Mouse (Mus musculus): ENCODE data around the gene Ap1ar. TPM values are rescaled to one million over a fixed set of nuclear protein-coding genes. Genes with fewer than 3 reads are reported as not detected.

The Ap1ar gene
- total RNA-seq, 2 experiments from 2014 or later, result 15.3 to 16.4 TPM

GRCm38 (mm10) chr3:127843941-127844327 lies 6.6 kb upstream of the Ap1ar start:
- no peak for DNase-seq
- intact Hi-C loops (cut with DNase I; ENCODE audit: low total_unique reads), result no loop called here

GRCm38 (mm10) chr3:127843324-127843940 lies 6.1 kb upstream of the Ap1ar start:
- DNase-seq, result no peak
- intact Hi-C loops (cut with DNase I; ENCODE audit: low total_unique reads), result no loop called here

- no peak for DNase-seq
- intact Hi-C loops (cut with DNase I; ENCODE audit: low total_unique reads), result no loop called here
Observed at GRCm38 (mm10) chr3:127841926-127842325, 4.6 kb upstream of the Ap1ar start.

GRCm38 (mm10) chr3:127837972-127838644 lies 785 bp upstream of the Ap1ar start:
- intact Hi-C loops (cut with DNase I; ENCODE audit: low total_unique reads), result no loop called here
- DNase-seq, result no peak

- no peak for DNase-seq
- intact Hi-C loops (cut with DNase I; ENCODE audit: low total_unique reads), result no loop called here
Observed at GRCm38 (mm10) chr3:127836798-127837153, 547 bp downstream of the Ap1ar start.

- DNase-seq, result no peak
- intact Hi-C loops (cut with DNase I; ENCODE audit: low total_unique reads), result no loop called here
Observed at GRCm38 (mm10) chr3:127835594-127835993, 1.7 kb downstream of the Ap1ar start.

GRCm38 (mm10) chr3:127834040-127834439 lies 3.3 kb downstream of the Ap1ar start:
- DNase-seq, result no peak
- intact Hi-C loops (cut with DNase I; ENCODE audit: low total_unique reads), result no loop called here

- intact Hi-C loops (cut with DNase I; ENCODE audit: low total_unique reads), result no loop called here
- DNase-seq, result no peak
Observed at GRCm38 (mm10) chr3:127831079-127831478, 6.2 kb downstream of the Ap1ar start.

- intact Hi-C loops (cut with DNase I; ENCODE audit: low total_unique reads), result no loop called here
- DNase-seq, result no peak
Observed at GRCm38 (mm10) chr3:127830183-127830582, 7.1 kb downstream of the Ap1ar start.

GRCm38 (mm10) chr3:127827123-127827522 lies 10.2 kb downstream of the Ap1ar start:
- DNase-seq, result no peak
- intact Hi-C loops (cut with DNase I; ENCODE audit: low total_unique reads), result no loop called here

GRCm38 (mm10) chr3:127826503-127826902 lies 10.8 kb downstream of the Ap1ar start:
- DNase-seq, result no peak
- intact Hi-C loops (cut with DNase I; ENCODE audit: low total_unique reads), result no loop called here

GRCm38 (mm10) chr3:127823886-127824863 lies 13.1 kb downstream of the Ap1ar start:
- DNase-seq, result no peak
- intact Hi-C loops (cut with DNase I; ENCODE audit: low total_unique reads), result no loop called here

- intact Hi-C loops (cut with DNase I; ENCODE audit: low total_unique reads), result no loop called here
- DNase-seq, result no peak
Observed at GRCm38 (mm10) chr3:127821209-127821608, 16.1 kb downstream of the Ap1ar start.

GRCm38 (mm10) chr3:127820400-127820799 lies 16.9 kb downstream of the Ap1ar start:
- intact Hi-C loops (cut with DNase I; ENCODE audit: low total_unique reads), result no loop called here
- no peak for DNase-seq

GRCm38 (mm10) chr3:127818694-127819663 lies 18.3 kb downstream of the Ap1ar start:
- intact Hi-C loops (cut with DNase I; ENCODE audit: low total_unique reads), result no loop called here
- DNase-seq, result no peak

GRCm38 (mm10) chr3:127817120-127817683 lies 20.1 kb downstream of the Ap1ar start:
- peak; percentile 11 for DNase-seq
- intact Hi-C loops (cut with DNase I; ENCODE audit: low total_unique reads), result no loop called here

- intact Hi-C loops (cut with DNase I; ENCODE audit: low total_unique reads), result no loop called here
- DNase-seq, result no peak
Observed at GRCm38 (mm10) chr3:127809103-127809502, 28.2 kb downstream of the Ap1ar start.

GRCm38 (mm10) chr3:127807846-127808245 lies 29.5 kb downstream of the Ap1ar start:
- no peak for DNase-seq
- intact Hi-C loops (cut with DNase I; ENCODE audit: low total_unique reads), result no loop called here

- intact Hi-C loops (cut with DNase I; ENCODE audit: low total_unique reads), result no loop called here
- no peak for DNase-seq
Observed at GRCm38 (mm10) chr3:127805991-127806390, 31.3 kb downstream of the Ap1ar start.
